Mouse (Mus musculus): ENCODE results near the gene Gm20696.

DNA sequence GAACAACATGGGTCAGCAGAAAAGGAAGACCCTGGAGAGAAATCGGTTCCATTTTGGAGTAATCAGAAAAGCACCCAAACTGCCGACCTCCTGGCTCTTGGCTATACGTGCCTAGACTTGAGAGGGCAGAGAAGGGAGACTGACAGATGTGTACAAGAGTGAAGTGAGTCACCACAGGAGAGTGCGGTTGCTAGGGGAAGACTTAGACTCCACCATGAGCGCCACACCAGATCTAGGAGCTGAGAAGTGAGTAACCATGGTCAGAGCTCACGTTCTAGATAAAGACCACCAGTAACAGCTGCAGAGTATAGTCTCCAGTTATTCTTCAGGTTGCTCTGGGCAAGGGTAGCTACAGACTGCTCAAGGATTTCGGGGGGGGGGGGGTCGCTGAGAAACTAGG is 3.4 kb downstream of the Gm20696 start:
- no peak for TF ChIP-seq CTCF (IDR thresholded peaks at IDR 0.05; ENCODE audit: low read depth)
- TF ChIP-seq EP300 (IDR thresholded peaks at IDR 0.05; ENCODE audit: low read depth), result no peak

Data from liver, embryonic 14.5 days (tissue).